Mouse (Mus musculus) myocyte (in vitro differentiated cells): ENCODE measurements at regions not wholly inside any gene's neighbourhood (a gene's known extent, or its start where the extent isn't known, plus 50 kb on each side); places are given as distances from the start of the nearest gene placed in this dataset.

Source experiments
- E2F4 ChIP-seq: IDR thresholded peaks from one replicate; pipeline ENCODE4 v1.6.1; 2011; ENCODE audit warnings: mild to moderate bottlenecking, control low read depth, moderate library complexity; ENCODE audit not compliant: insufficient read depth
- MAX ChIP-seq: IDR thresholded peaks from one replicate; pipeline ENCODE4 v1.6.1; 2011; ENCODE audit warnings: low read depth, mild to moderate bottlenecking, control low read depth
- MYOG ChIP-seq, 3 experiments: IDR thresholded peaks; one replicate each; pipeline ENCODE4 v1.6.1; 2011; ENCODE audit warnings: control low read depth in 2 of 3, low read depth in 2 of 3, mild to moderate bottlenecking in 2 of 3; ENCODE audit not compliant: insufficient read length in 2 of 3, control insufficient read depth in 1 of 3, insufficient read depth in 1 of 3
- POLR2A ChIP-seq: IDR thresholded peaks from one replicate; pipeline ENCODE4 v1.6.1; 2011; ENCODE audit warnings: low read depth, mild to moderate bottlenecking, control low read depth, moderate library complexity; ENCODE audit not compliant: insufficient read length
- TCF12 ChIP-seq: IDR thresholded peaks from one replicate; pipeline ENCODE4 v1.6.1; 2011; ENCODE audit warnings: mild to moderate bottlenecking, control low read depth; ENCODE audit not compliant: poor library complexity, insufficient read depth, severe bottlenecking

- TF ChIP-seq E2F4 (no peak), POLR2A (no peak), MAX (no peak), TCF12 (no peak), MYOG (IDR thresholded peaks at IDR 0.05; ENCODE audit: control insufficient read depth in 1 of 3, insufficient read depth in 1 of 3, insufficient read length in 2 of 3, low read depth in 2 of 3) (no peak)
These were observed 277.6 kb downstream of the 3100002H09Rik start for GRCm38 (mm10) chr4:124332974-124333373.
